ENCODE assay signal across 16 mouse cellular contexts in genomic region chr6:137713310-137713664, GRCm38 (mm10). TPM values are rescaled to one million over a fixed set of nuclear protein-coding genes. Genes with fewer than 3 reads are reported as not detected.
DNase-seq lines count a peak whose midpoint lies in the region; ATAC-seq lines count a peak whose summit lies in the region.
"Had no signal": no experiment of that assay in that cellular context is flagged by ENCODE, and none has a peak within 500 bp of the region (broad histone marks: within the 10 kb centered on the region; RNA-seq: fewer than 3 reads in every experiment).

No protein-coding gene starts in this region.

- DNase-seq in midbrain, embryonic 10.5 days (ENCODE audit: low spot score), result no peak
- DNase-seq in retina, embryonic 14.5 days (ENCODE audit: low spot score), result peak; percentile 49
- DNase-seq in gastrocnemius, adult 18-20 months (ENCODE audit: low spot score), result no peak
- DNase-seq: B cell, adult 2 months; cerebellum, adult 2 months; heart, adult 2 months; kidney, adult 2 months; kidney, postnatal 25 days; thymus, adult 2 months had no signal

- H3K4me3 ChIP-seq in heart, embryonic 15.5 days, result no peak overlapping the region
- no peak overlapping the region for H3K4me3 ChIP-seq in heart, embryonic 12.5 days
- H3K4me3 ChIP-seq in midbrain, embryonic 10.5 days, result no peak overlapping the region
- H3K4me3 ChIP-seq in midbrain, embryonic 16.5 days (ENCODE audit: low read depth, low read length), result no peak overlapping the region
- H3K4me3 ChIP-seq in forebrain, embryonic 12.5 days (replicated peaks), result no peak overlapping the region
- H3K4me3 ChIP-seq: heart, adult 2 months; hindbrain, embryonic 15.5 days had no signal

- 0 out of 2 replicates have a peak, but pooled peaks cover 4% of the 10 kb centered on the region for H3K4me1 ChIP-seq in heart, embryonic 15.5 days (replicated peaks)
- no peaks in the 10 kb centered on the region; the same call in 1 of the 2 replicates for H3K4me1 ChIP-seq in heart, embryonic 12.5 days (replicated peaks)
- peaks cover 17% of the 10 kb centered on the region for H3K4me1 ChIP-seq in midbrain, embryonic 10.5 days
- peaks cover 10% of the 10 kb centered on the region; the same call in 1 of the 2 replicates for H3K4me1 ChIP-seq in midbrain, embryonic 16.5 days (ENCODE audit: control insufficient read depth, insufficient read depth, low read length)
- H3K4me1 ChIP-seq in forebrain, embryonic 12.5 days, result peaks cover 7% of the 10 kb centered on the region
- H3K4me1 ChIP-seq: hindbrain, embryonic 15.5 days had no signal

- no peaks in the 10 kb centered on the region for H3K27me3 ChIP-seq in heart, embryonic 15.5 days
- no peaks in the 10 kb centered on the region for H3K27me3 ChIP-seq in heart, embryonic 12.5 days (replicated peaks)
- no peaks in the 10 kb centered on the region for H3K27me3 ChIP-seq in midbrain, embryonic 10.5 days (ENCODE audit: low read depth, poor library complexity, severe bottlenecking)
- no peaks in the 10 kb centered on the region for H3K27me3 ChIP-seq in midbrain, embryonic 16.5 days (ENCODE audit: control insufficient read depth, insufficient read depth, low read depth, low read length)
- H3K27me3 ChIP-seq in forebrain, embryonic 12.5 days, result no peaks in the 10 kb centered on the region
- H3K27me3 ChIP-seq: hindbrain, embryonic 15.5 days; Patski had no signal

- no peaks in the 10 kb centered on the region for H3K36me3 ChIP-seq in heart, embryonic 15.5 days
- H3K36me3 ChIP-seq in heart, embryonic 12.5 days, result no peaks in the 10 kb centered on the region
- H3K36me3 ChIP-seq in midbrain, embryonic 10.5 days, result no peaks in the 10 kb centered on the region
- H3K36me3 ChIP-seq in midbrain, embryonic 16.5 days (ENCODE audit: control insufficient read depth, insufficient read depth, low read length), result no peaks in the 10 kb centered on the region
- H3K36me3 ChIP-seq in forebrain, embryonic 12.5 days (replicated peaks), result no peaks in the 10 kb centered on the region
- H3K36me3 ChIP-seq: hindbrain, embryonic 15.5 days had no signal

- no peak for ATAC-seq in heart, embryonic 15.5 days (replicated peaks; ENCODE audit: insufficient number of reproducible peaks, insufficient read depth, low FRiP score, low read depth)
- ATAC-seq in heart, embryonic 12.5 days (ENCODE audit: insufficient number of reproducible peaks, low FRiP score), result no peak
- ATAC-seq in midbrain, embryonic 16.5 days, result no peak
- peak; percentile 44; the same call in 1 of the 2 replicates for ATAC-seq in forebrain, embryonic 12.5 days (ENCODE audit: low FRiP score)
- no peak for ATAC-seq in activated CD4-positive, CD25-positive, alpha-beta regulatory T cell, adult 4 months
- ATAC-seq: Patski had no signal

- no peak overlapping the region for H3K9ac ChIP-seq in heart, embryonic 15.5 days
- H3K9ac ChIP-seq in heart, embryonic 12.5 days, result no peak overlapping the region
- no peak overlapping the region for H3K9ac ChIP-seq in midbrain, embryonic 16.5 days (ENCODE audit: low read depth, low read length)
- no peak overlapping the region for H3K9ac ChIP-seq in forebrain, embryonic 12.5 days
- H3K9ac ChIP-seq: hindbrain, embryonic 15.5 days had no signal

- H3K27ac ChIP-seq in heart, embryonic 15.5 days, result peak overlapping the region; percentile 47; the same call in 1 of the 2 replicates
- H3K27ac ChIP-seq in heart, embryonic 12.5 days (ENCODE audit: poor library complexity, severe bottlenecking), result no peak overlapping the region
- peak overlapping the region; percentile 82 for H3K27ac ChIP-seq in midbrain, embryonic 10.5 days (replicated peaks)
- H3K27ac ChIP-seq in midbrain, embryonic 16.5 days (ENCODE audit: low read length), result no peak overlapping the region
- H3K27ac ChIP-seq in forebrain, embryonic 12.5 days, result peak overlapping the region; percentile 50
- H3K27ac ChIP-seq: heart, adult 2 months; hindbrain, embryonic 15.5 days had no signal

- H3K9me3 ChIP-seq in heart, embryonic 15.5 days (replicated peaks), result no peaks in the 10 kb centered on the region
- H3K9me3 ChIP-seq in heart, embryonic 12.5 days (replicated peaks), result no peaks in the 10 kb centered on the region
- no peaks in the 10 kb centered on the region for H3K9me3 ChIP-seq in midbrain, embryonic 10.5 days (replicated peaks)
- H3K9me3 ChIP-seq in midbrain, embryonic 16.5 days (replicated peaks; ENCODE audit: control insufficient read depth, low read length, poor library complexity, severe bottlenecking), result no peaks in the 10 kb centered on the region
- no peaks in the 10 kb centered on the region for H3K9me3 ChIP-seq in forebrain, embryonic 12.5 days
- H3K9me3 ChIP-seq: hindbrain, embryonic 15.5 days had no signal

- 73% methylated on average over 3 of the region's 3 CpGs for WGBS in heart, embryonic 15.5 days
- 72% methylated on average over 3 of the region's 3 CpGs for WGBS in heart, embryonic 12.5 days
- 69% methylated on average over 3 of the region's 3 CpGs for WGBS in midbrain, embryonic 10.5 days
- WGBS in midbrain, embryonic 16.5 days, result 46% methylated on average over 3 of the region's 3 CpGs
- WGBS in forebrain, embryonic 12.5 days, result 69% methylated on average over 3 of the region's 3 CpGs

- no peak overlapping the region for H3K4me2 ChIP-seq in heart, embryonic 15.5 days
- H3K4me2 ChIP-seq in heart, embryonic 12.5 days, result no peak overlapping the region
- H3K4me2 ChIP-seq in midbrain, embryonic 16.5 days (ENCODE audit: low read length), result no peak overlapping the region
- H3K4me2 ChIP-seq in forebrain, embryonic 12.5 days, result no peak overlapping the region
- H3K4me2 ChIP-seq: hindbrain, embryonic 15.5 days had no signal

RNA-seq across cellular contexts. Expression of gene Strap, which starts 21.6 kb away (rescaled TPM):
- polyA plus RNA-seq in heart, embryonic 15.5 days (2015; fragmentation: Nextera tagmentation; extraction: Ambion mirVana), result 106 and 109 TPM in 2 replicates
- 136 and 138 TPM in 2 replicates for polyA plus RNA-seq in heart, embryonic 12.5 days (2016; fragmentation: Nextera tagmentation; extraction: Ambion mirVana)
- polyA plus RNA-seq in midbrain, embryonic 10.5 days (2016; fragmentation: Nextera tagmentation; extraction: Ambion mirVana), result 222 and 233 TPM in 2 replicates
- polyA plus RNA-seq in midbrain, embryonic 16.5 days (2015; fragmentation: Nextera tagmentation; extraction: Ambion mirVana), result 161 and 170 TPM in 2 replicates
- polyA plus RNA-seq in forebrain, embryonic 12.5 days (2016; fragmentation: Nextera tagmentation; extraction: Ambion mirVana), result 208 and 212 TPM in 2 replicates
- total RNA-seq in gastrocnemius, adult 18-20 months (2021), result 10 to 100 TPM; 85.4 to 87.0 TPM
- polyA plus RNA-seq in activated CD4-positive, CD25-positive, alpha-beta regulatory T cell, adult 4 months (2017; shearing (Covaris generic)), result 10 to 100 TPM; 33.4 to 40.0 TPM

RNA-seq across cellular contexts. Expression of gene Dera, which starts 41.1 kb away (rescaled TPM):
- polyA plus RNA-seq in heart, embryonic 15.5 days (2015; fragmentation: Nextera tagmentation; extraction: Ambion mirVana), result 37.2 and 38.1 TPM in 2 replicates
- polyA plus RNA-seq in heart, embryonic 12.5 days (2016; fragmentation: Nextera tagmentation; extraction: Ambion mirVana), result 62.3 and 63.6 TPM in 2 replicates
- polyA plus RNA-seq in midbrain, embryonic 10.5 days (2016; fragmentation: Nextera tagmentation; extraction: Ambion mirVana), result 59.6 and 68.0 TPM in 2 replicates
- 10.6 and 12.8 TPM in 2 replicates for polyA plus RNA-seq in midbrain, embryonic 16.5 days (2015; fragmentation: Nextera tagmentation; extraction: Ambion mirVana)
- 32.3 and 32.7 TPM in 2 replicates for polyA plus RNA-seq in forebrain, embryonic 12.5 days (2016; fragmentation: Nextera tagmentation; extraction: Ambion mirVana)
- total RNA-seq in gastrocnemius, adult 18-20 months (2021), result 1 to 10 TPM; 6.5 to 7.8 TPM
- 100 to 1,000 TPM in 1 of 2 experiments, 10 to 100 TPM in 1; 94.1 to 113 TPM for polyA plus RNA-seq in activated CD4-positive, CD25-positive, alpha-beta regulatory T cell, adult 4 months (2017; shearing (Covaris generic))

RNA-seq across cellular contexts. Expression of gene Eps8, which starts 58.6 kb away (rescaled TPM):
- 25.0 and 33.3 TPM in 2 replicates for polyA plus RNA-seq in heart, embryonic 15.5 days (2015; fragmentation: Nextera tagmentation; extraction: Ambion mirVana)
- 16.2 and 18.4 TPM in 2 replicates for polyA plus RNA-seq in heart, embryonic 12.5 days (2016; fragmentation: Nextera tagmentation; extraction: Ambion mirVana)
- 5.5 and 7.1 TPM in 2 replicates for polyA plus RNA-seq in midbrain, embryonic 10.5 days (2016; fragmentation: Nextera tagmentation; extraction: Ambion mirVana)
- polyA plus RNA-seq in midbrain, embryonic 16.5 days (2015; fragmentation: Nextera tagmentation; extraction: Ambion mirVana), result 24.3 and 26.4 TPM in 2 replicates
- polyA plus RNA-seq in forebrain, embryonic 12.5 days (2016; fragmentation: Nextera tagmentation; extraction: Ambion mirVana), result 8.0 and 9.9 TPM in 2 replicates
- 1 to 10 TPM; 3.7 to 4.8 TPM for total RNA-seq in gastrocnemius, adult 18-20 months (2021)
- polyA plus RNA-seq in activated CD4-positive, CD25-positive, alpha-beta regulatory T cell, adult 4 months (2017; shearing (Covaris generic)), result under 1 TPM; 0.30 to 0.46 TPM

Comparison
In these comparisons a context has a peak if more than half of its experiments do, and no peak if none do; other contexts are left out.
1. H3K27ac ChIP-seq: peak in heart, embryonic 15.5 days (single experiment), midbrain, embryonic 10.5 days (single experiment) and forebrain, embryonic 12.5 days (single experiment); none in heart, embryonic 12.5 days (single experiment) and midbrain, embryonic 16.5 days (single experiment).